Mouse (Mus musculus) spleen, adult 18-20 months (tissue): Measurements from ENCODE around the gene Sgpp1.
"Not testable (repeated sequence)": the region's sequence is repeated elsewhere in the genome, so short reads cannot be mapped to it uniquely, and the experiment has no call there.

ENCODE experiments used
- DNase-seq, 2 experiments: peaks; one replicate each; pipeline ENCODE4 v3.0.0; 2022; ENCODE audit warnings: mixed read lengths in 2 of 2

Gene Sgpp1

GRCm38 (mm10) chr12:75687314-75687713 lies 48.2 kb downstream of the Sgpp1 start:
- DNase-seq, result no peak

GRCm38 (mm10) chr12:75684026-75684425 lies 51.5 kb downstream of the Sgpp1 start:
- DNase-seq, result not testable (repeated sequence)

- no peak for DNase-seq
Measured at GRCm38 (mm10) chr12:75683598-75683997, 51.9 kb downstream of the Sgpp1 start.

GRCm38 (mm10) chr12:75682842-75683241 lies 52.7 kb downstream of the Sgpp1 start:
- no peak for DNase-seq

- no peak for DNase-seq
Measured at GRCm38 (mm10) chr12:75681101-75681500, 54.4 kb downstream of the Sgpp1 start.

- no peak for DNase-seq
Measured at GRCm38 (mm10) chr12:75678393-75678792, 57.1 kb downstream of the Sgpp1 start.

- no peak for DNase-seq
Measured at GRCm38 (mm10) chr12:75672630-75673029, 62.9 kb downstream of the Sgpp1 start.

- DNase-seq, result no peak
Measured at GRCm38 (mm10) chr12:75671759-75672315, 63.7 kb downstream of the Sgpp1 start.

- DNase-seq, result no peak
Measured at GRCm38 (mm10) chr12:75670611-75671010, 64.9 kb downstream of the Sgpp1 start.

GRCm38 (mm10) chr12:75669258-75670106 lies 66.0 kb downstream of the Sgpp1 start, which contains the start of gene Wdr89:
Wdr89 (minus strand) TSS chr12:75669537.
- peak; percentile 90 to 97 for DNase-seq

GRCm38 (mm10) chr12:75668916-75669257 lies 66.6 kb downstream of the Sgpp1 start:
- DNase-seq, result no peak

GRCm38 (mm10) chr12:75668221-75668620 lies 67.3 kb downstream of the Sgpp1 start:
- no peak for DNase-seq

GRCm38 (mm10) chr12:75666939-75667338 lies 68.6 kb downstream of the Sgpp1 start:
- DNase-seq, result no peak

GRCm38 (mm10) chr12:75664516-75664810 lies 71.1 kb downstream of the Sgpp1 start:
- no peak for DNase-seq
